Mouse (Mus musculus) ovary, adult 18-20 months (tissue): ENCODE data around the gene Acbd5.
"Not testable (repeated sequence)": the region's sequence is repeated elsewhere in the genome, so short reads cannot be mapped to it uniquely, and the experiment has no call there.

Experiments
- DNase-seq: peaks from one replicate; pipeline ENCODE4 v3.0.0; 2022; ENCODE audit warnings: low spot score, mixed read lengths

Gene Acbd5

DNA sequence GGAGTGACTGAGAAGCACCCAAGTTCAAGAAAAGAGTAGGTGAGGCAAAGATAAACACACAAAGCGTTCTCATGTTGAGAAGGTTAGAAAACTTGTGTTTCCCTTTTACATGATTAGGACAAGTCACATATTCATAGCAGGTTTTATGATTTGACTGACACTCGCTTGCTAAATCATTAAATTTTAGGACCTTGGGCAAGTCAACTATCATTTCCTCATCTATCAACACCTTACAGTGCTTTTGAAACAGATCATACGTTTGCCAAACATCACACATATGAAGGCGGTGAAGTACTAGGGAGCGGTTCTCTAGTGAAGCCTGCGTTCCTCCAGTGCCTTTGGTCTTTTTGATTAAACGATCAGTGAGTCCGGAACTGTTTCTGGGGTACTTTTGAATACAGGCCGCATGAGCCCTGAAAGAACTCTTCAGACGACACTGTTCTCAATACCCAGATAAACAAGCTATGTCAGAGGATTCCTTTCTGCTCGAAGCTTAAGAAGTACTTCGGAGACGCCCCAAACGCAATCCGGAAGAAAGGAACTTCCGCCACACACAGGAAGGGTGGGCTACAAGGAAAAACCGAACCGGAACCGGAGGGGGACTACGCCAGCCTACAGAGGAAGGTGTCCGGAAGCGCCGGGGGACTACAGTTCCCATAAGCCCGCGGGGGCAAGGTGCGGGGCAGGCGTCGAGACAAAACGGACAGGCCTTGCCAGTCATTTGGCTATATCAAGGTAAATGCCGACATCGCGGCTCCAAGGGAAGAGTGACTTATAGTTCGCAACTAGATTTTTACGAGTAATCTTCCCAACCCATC, at the start of gene Acbd5:
Gene Acbd5 (plus strand): TSS at position 616 of the 818 bp plus-strand sequence.
- DNase-seq, result peak; percentile 94

DNA sequence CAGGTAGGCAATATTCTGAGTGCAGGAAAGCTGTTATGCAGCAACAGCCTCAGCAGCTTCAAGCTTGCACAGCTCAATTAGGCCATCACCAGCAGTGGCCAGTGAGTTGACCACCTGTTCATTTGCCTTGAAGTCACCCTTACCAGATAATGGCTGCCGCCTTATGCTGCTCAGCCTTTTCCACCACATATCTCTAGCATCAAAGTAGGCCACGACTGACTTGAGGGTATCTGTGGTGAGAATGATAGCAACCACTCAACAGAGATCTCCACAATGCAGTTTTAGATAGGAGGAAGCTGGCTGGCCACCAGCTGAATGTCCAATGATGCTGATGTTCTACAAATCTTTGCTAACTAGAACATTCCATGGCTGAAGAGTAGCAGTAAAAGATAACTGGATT, 48.8 kb upstream of the Acbd5 start:
- DNase-seq, result no peak

DNA sequence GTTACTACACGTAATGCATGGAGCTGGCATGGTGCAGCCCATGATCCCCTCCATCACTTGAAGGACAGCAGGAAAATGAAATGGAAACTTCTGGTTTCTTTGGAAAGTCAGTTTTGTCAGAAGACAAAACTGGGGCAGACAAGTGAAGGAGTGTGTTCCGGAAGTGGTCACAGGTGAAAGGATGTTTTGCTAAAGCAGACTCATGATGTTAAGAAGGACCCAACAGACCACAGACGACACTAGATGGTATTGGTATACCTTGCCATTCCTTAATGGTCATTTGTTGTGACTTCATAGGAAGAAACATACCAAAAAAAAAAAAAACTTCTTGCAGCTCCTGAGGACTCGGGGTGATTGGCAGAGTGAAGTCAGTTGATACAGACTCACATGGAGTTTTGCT, 46.6 kb upstream of the Acbd5 start:
- no peak for DNase-seq

DNA sequence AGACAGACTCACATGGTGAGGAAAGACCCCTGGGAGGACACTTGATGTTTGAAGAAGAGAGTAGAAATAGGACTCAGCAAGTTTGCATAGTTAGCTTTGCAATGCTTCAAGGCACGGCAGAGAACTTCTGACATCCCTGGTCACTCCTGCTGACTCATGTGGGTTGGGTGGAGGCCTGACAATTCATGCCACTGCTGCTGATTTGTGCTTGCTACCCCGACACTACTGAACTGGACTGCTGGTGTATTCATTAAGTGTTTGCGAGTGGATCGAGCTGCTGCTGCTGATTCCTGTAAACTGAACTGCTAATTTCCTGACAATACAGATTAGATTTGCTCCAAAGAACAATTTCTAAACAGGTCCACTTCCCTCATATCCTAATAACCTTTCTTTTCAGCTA, 46.2 kb upstream of the Acbd5 start:
- no peak for DNase-seq

DNA sequence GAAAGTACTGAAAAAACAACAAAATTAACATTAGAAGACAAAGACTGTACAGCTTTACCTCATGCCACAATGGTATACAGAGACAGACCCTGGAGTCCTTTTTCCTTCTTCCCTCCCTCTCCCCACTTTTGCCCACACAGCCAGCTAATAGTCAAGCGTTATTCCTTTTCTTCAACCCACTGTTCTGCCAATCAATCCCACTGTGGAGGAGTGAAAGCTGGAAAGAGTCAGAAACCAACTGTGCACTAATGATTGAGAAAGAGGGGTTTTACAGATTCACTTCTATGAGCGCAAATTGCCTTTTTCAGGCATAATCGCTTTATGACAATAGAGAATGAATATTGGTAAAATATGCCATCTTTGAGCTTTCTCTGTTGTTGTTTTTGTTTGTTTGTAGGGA, 44.9 kb upstream of the Acbd5 start:
- DNase-seq, result no peak

DNA sequence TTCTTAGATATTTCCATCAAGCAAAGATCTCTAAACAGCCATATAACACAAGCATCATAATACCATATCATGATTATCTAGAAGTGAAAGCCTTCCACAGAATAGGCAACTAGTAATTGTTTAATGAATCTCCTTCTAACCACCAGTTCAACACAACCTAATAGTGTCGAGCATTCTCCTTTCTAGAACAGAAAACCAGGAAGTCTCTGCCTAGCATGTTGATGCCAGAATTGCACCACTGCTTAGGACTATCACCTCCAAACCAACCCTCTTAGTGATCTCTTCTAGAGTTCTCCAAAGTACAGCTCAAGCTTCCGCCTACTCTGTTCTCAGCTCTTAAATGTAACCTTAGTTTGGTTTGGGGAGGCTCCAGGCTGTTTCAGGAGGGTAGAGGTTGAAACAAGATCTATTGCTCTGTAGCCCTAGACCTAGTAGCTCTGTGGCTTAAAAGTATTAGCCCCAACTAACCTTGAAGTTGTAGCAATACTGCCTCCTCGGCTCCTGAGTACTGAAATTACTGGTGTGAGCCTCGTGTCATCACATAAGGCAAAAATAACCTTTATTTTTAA, 44.2 kb upstream of the Acbd5 start:
- DNase-seq, result no peak

DNA sequence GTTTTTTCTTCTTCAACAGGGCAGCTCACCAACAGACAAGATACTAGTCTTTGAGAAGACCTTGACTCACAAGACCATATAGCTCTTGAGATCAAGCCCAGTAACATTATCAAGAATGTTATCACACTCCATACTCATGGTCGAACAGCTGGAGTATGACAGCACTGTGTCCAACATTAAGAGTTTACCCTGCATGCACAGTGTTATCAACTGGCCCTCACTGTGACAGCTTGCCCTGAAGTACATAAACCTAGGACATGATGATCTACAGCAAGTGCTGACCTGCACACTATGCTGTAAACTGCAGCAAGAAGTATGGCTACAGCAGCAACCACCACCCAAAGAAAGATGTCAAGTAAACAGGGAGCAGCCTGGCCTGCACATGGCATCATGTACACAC, 41.6 kb upstream of the Acbd5 start:
- DNase-seq, result no peak

DNA sequence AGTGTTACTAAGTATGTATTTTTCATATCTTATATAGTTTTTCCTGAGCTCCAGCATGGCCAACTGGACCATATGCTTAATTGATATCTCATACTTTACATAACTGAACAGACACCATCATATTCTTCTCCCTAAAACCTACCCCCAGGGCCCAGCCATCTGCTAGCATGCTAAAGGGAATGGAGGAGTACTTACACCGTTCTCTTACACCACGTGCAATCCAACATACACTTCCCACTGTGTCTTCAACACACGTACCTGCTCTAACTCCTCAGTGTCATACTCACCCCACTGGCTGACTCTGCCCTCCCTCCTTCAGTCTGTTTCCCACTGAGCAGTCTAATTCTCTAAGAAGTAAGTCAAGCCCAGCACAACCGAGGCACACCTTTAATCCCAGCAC, 39.1 kb upstream of the Acbd5 start:
- DNase-seq, result no peak

DNA sequence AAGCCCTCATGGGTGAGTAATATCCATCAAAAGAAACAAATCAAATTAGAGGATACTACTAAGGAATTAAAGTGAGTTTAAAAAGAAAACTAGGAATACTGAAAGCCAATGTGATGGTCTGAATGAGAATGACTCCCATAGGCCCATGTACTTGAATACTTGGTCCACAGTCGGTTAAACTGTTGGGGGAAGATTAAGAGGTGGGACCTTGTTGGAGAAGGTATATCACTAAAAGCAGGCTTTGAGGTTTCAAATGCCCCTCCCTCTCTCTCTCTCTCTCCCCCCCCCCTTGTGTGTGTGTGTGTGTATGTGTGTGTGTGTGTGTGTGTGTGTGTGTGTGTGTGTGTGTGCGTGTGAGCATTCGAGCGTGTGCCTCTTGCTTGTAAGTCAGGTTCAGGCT, 37.3 kb upstream of the Acbd5 start:
- DNase-seq, result no peak

DNA sequence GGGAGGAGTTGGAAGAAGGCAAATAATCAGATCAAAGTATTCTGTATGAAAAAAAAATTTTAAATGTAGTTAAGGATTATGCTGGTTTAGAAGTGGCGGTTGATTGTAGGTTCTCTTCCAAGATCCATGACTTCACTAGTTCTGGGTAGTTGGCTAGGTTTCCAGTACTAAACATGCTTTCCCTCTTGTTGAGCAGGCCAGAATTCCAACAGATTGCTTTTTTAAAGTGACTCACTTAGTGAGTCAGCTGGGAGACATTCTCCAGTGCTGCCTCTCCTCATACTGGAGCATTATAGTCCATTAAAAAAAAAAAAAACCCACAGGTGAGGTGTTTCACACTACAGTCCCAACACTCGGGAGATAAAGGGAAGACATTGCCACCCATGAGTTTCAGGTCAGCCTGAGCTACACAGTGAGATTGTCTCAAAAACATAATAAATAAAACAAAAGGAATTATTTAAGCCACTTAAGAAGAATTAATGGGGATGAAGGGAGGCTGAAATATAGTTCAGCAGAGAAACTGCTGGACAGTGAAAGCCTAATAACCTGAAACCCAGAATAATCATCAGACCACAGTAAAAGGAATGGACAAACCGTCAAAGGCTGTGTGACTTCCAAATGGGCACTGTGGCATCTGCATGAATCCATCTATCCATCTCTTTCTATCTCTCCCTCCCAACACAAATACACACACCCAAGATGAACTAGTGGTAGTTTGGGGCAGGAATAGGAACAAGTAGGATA, 33.1 kb upstream of the Acbd5 start:
- DNase-seq, result no peak

DNA sequence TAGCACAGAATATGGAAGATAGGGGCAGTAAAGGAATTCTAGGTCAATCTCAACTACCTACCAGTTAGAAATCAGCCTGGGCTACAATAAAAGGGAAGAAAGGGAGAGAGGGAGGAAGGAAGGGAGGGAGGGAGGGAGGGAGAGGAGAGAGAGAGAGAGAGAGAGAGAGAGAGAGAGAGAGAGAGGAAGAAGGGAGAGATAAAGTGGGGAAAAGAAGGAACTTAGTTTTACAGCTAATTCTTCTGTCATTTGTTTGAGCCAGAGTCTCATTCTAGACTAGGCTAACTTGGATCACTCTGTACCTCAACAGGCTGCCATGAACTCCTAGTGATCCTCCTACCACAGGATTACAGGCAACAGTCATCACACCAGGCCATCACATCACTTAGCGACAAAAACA, 32.5 kb upstream of the Acbd5 start:
- no peak for DNase-seq

DNA sequence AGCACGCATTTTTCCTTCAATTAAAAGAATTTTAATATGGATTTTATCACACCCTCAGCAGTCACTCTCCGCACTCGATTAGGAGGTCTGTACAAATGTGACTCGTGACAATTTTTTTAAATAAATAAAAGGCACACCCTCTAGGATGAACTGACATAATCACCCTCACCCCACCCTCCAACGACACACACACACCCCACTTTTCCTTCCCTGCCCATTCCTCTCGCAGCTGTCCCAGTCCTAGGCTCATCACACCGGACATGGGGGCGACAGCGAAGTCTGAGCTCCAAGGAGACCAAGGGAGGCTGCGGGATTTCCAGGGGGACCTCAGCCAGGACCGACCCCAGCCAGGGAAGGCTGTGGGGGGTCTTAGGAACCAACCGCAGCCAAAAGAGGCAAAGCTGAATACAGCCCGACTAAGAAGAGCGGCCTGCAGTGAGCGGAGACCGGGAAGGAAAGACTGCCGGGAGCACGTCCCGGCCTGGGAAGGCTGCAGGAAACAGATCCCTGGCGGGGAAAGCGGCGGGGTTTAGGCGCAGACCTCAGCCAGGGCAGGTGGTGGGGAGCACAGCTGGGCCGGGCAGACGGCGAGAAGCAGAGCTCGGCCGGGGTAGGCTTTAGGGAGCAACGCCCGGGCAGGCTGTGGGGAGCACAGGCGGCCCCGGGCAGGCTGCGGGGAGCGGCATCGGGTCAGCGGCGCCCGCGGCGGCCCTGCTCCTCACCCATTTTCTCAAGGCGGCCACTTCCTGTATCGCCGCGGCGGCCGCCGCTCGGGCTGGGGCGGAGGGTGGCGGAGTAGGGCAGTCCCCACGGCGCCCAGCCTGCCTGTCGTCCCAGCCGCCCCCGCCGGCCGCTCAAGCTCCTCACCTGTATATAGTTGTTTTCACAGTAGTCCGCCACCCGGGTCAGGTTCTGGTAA, 28.6 kb upstream of the Acbd5 start:
- peak; percentile 14 for DNase-seq

DNA sequence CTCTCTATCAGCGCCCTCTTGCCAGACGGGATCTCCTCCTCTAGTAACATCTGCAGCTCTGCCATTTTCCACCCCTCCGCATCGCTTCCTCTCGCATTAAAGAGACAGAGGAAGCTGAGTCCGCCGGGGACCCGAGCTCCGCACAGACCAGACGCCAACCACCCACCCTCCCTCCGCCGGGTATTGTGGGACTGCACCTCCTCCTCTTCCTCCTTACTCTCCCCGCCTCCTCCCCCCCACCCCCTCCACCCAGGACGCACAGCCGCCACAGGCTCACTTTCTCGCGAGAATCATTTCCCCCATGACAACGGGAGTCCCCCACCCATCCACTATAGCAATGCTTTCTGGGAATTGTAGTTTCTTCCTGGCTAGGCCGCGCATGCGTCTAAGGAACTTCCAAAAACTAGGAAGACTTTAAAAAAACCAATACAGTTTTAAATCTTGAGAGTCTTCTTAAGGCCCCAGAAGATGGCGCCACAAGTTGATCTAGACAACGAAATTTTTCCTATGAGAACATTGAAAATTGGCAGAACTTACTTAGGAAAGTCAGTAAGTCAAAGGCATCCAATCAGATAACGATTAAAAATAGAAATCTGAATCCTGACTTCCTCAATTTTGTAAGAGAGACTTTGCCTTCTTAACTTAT, 27.8 kb upstream of the Acbd5 start, which contains the start of gene Abi1:
Gene Abi1 (minus strand): TSS at position 241 of the 646 bp plus-strand sequence.
- DNase-seq, result peak; percentile 94

DNA sequence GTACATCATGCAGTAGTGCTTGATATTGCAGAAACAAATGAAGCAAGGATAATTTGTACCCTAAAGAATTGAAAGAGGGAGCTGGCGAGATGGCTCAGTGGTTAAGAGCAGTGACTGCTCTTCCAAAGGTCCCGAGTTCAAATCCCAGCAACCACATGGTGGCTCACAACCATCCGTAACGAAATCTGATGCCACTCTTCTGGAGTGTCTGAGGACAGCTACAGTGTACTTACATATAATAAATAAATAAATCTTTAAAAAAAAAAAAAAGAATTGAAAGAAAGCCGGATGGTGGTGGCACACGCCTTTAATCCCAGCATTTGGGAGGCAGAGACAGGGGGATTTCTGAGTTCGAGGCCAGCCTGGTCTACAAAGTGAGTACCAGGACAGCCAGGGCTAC, 27.3 kb upstream of the Acbd5 start:
- DNase-seq, result not testable (repeated sequence)

DNA sequence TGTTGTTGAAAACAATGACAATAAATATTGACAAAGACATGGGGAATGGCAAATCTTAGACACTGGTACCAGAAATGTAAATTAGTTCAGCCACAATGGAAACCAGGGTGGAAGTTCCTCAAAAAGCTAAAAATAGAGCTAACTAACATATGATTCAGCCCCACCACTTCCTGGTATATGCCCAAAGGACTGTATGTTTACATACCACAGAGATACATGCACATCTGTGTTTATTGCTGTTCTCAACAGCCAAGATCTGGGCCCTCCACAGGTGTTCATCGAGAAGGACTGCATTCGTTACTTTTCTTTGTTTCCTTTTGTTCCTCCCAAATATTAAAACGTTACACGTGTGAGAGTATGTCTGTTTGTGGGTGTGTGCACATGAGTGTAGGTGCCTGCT, 26.5 kb upstream of the Acbd5 start:
- DNase-seq, result no peak

DNA sequence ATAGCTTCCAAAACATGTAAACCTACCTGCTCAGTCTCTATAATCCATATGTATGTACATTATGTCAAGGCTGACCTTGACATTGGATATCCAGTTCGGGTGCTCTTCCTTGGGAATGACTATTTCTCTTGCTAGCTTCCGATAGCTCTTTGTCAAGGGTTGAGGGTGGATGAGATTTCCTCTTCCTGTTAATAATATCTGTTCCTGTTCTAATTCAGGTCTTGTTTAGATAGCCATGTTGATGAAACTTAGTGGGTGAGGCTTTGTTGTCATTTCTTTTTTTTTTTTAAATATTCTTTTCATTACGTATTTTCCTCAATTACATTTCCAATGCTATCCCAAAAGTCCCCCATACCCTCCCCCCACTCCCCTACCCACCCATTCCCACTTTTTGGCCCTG, 25.8 kb upstream of the Acbd5 start:
- DNase-seq, result no peak

DNA sequence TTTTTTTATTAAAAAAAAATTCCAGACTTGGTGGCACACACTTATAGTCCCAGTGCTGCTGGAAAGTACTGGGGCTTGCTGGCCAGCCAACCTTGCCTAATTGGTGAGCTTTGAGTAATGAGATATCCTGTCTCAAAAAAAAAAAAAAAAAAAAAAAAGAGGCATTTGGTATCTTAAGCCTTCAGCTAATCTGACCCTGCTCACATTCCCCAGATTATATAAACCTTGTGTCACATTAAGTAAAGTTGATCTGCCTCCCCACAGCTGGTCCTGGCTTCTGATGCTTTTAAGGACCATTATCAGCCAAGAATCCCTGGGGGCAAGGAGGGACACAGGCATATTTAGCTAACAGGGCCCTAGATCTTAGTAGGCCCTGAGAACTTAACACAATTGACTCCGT, 22.3 kb upstream of the Acbd5 start:
- no peak for DNase-seq

DNA sequence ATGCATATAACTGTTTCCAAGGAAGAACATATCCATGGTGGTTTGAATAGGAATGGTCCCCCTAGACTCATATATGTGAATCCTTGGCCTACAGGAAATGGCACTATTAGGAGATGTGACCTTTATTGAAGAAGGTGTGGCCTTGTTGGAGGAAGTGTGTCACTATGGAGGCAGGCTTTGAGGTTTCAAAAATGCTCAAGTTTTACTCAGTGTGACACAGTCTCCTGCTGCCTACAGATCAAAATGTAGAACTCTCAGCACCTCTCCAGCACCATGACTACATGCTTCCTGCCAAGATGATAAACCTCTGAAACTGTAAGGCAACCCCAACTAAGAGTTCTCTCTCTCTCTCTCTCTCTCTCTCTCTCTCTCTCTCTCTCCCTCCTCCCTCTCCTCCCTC, 20.0 kb upstream of the Acbd5 start:
- DNase-seq, result no peak

DNA sequence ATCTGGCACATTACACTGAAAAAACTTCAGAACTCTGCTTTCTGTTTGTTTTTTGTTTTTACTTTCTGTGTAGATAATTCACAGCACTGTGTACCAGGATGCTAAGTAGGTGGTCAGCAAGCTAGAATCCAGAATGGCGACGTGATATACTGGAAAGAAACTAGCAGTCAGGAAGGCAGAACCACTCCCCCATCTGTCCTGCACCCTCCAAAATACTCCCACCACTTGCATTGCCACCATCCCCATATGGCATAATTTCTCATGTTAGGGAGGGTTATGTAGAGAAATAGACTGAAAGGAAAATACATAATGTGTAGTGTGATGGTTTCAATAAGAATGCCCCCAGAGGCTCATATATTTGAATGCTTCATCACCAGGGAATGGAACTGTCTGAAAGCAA, 16.1 kb upstream of the Acbd5 start:
- no peak for DNase-seq

DNA sequence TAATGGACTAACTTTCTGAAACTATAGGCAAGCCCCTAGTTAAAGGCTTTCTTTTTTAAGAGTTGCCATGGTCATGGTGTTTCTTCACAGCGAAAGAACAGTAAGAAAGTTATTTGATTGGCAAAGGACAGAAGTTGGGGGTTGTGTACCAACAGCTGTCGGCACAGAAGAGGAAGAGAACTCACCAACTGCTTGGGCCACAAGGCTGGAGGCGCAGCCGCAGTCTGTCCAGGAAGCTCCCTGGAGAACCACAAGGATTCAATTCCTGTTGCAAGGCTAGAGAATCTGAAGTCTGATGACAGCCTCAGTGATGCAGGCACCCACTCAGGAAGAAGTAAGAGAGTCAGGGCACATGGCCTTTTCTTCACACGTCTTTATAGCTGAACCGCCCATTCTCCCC, 15.4 kb upstream of the Acbd5 start:
- DNase-seq, result no peak

DNA sequence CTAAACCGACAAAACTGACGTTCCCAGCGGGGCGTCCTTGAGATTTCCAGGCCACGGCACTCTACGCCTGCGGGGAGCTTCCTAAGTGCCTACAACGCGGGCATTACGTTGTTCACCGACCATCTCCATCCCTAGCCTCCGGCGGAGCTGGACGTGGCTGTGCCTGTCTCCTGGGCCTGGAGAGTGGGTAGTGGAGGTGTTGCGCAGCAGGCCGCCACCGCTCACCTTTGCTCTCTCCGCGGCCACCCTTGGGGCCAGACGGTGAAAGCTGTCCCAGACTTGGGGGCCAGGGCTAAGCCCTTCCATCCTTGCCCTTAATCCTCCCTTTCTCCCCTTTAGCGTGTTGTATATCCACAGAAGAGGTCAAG, 387 bp downstream of the Acbd5 start:
- no peak for DNase-seq
